Mouse (Mus musculus) cortical plate, adult 2 months (tissue): ENCODE measurements at regions not wholly inside any gene's neighbourhood (a gene's known extent, or its start where the extent isn't known, plus 50 kb on each side); places are given as distances from the start of the nearest gene placed in this dataset.

Source experiments
- CTCF ChIP-seq: fragments of 200-500 bp; IDR thresholded peaks from 2 replicates; pipeline ENCODE4 v1.5.1; 2011; ENCODE audit warnings: mild to moderate bottlenecking, control low read depth, low read length; ENCODE audit not compliant: insufficient read depth; ENCODE audit errors: extremely low read depth
- POLR2A ChIP-seq: fragments of 200-500 bp; IDR thresholded peaks from 2 replicates; pipeline ENCODE4 v1.6.1; 2011; ENCODE audit warnings: mild to moderate bottlenecking, low read length, control low read depth; ENCODE audit not compliant: insufficient read depth; ENCODE audit errors: extremely low read depth

DNA sequence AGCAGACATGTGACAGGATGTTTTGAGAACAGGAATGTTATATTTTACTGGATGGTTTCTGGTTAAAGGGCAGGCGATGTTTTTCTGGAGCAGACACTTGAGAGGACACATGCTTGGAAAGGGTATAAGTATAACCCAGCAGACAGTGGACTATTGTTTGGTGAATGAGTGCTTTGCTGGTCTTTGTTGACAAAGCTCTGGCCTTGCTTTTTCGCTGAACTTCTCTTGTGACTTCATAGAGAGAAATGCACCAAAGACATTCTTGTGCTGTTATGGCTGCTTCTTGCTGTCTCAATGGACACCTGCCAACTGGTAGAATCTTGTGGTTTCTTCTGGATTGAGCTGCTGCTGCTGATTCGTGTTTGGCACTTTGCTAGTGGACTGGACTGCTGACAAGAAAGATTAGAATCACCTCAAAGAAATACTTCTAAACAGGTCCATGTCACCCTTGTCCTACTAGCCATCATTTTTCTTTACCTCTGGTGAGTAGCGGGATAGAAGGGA lies 612.1 kb downstream of the Cypt12 start:
- TF ChIP-seq CTCF: no peak
- TF ChIP-seq POLR2A: no peak
